Mouse (Mus musculus) liver, embryonic 14.5 days (tissue): ENCODE data around the gene Rsph9. TPM values are rescaled to one million over a fixed set of nuclear protein-coding genes. Genes with fewer than 3 reads are reported as not detected.

Experiments
- ATAC-seq: fragments of 200-750 bp; cut with Nextera tagmentation; 2 replicates; pipeline ENCODE4 v1.8.0; 2017; ENCODE audit warnings: moderate number of reproducible peaks, mild to moderate bottlenecking, moderate library complexity; ENCODE audit not compliant: insufficient read depth
- DNase-seq, 3 experiments: peaks; one replicate each; pipeline ENCODE4 v3.0.0-alpha.2; 2012 to 2013; ENCODE audit warnings: low read depth in 3 of 3, low spot score in 3 of 3
- H3K27ac ChIP-seq: fragments of 300-500 bp; sonication (generic); 2 replicates; pipeline ENCODE4 v1.5.1; 2014; ENCODE audit warnings: moderate library complexity, mild to moderate bottlenecking, control low read depth, inconsistent platforms
- H3K27me3 ChIP-seq: fragments of 300-500 bp; sonication (generic); 2 replicates; pipeline ENCODE4 v1.6.1; 2014; ENCODE audit warnings: mild to moderate bottlenecking, low read length, moderate library complexity; ENCODE audit not compliant: control insufficient read depth, insufficient read depth
- H3K36me3 ChIP-seq: fragments of 300-500 bp; sonication (generic); replicated peaks from 2 replicates; pipeline ENCODE4 v1.6.1; 2014; ENCODE audit warnings: low read depth; ENCODE audit not compliant: control insufficient read depth, insufficient read depth
- H3K4me1 ChIP-seq, 2 experiments: fragments of 200-500 bp in 1 of 2; fragments of 300-500 bp in 1 of 2; sonication (generic) in 1 of 2; replicated peaks; 2 replicates each; pipeline ENCODE4 v1.6.1; 2012 to 2014; ENCODE audit warnings: antibody characterized with exemption in 1 of 2, inconsistent platforms in 1 of 2, low read length in 1 of 2; ENCODE audit not compliant: control insufficient read depth in 2 of 2, insufficient read depth in 2 of 2
- H3K4me2 ChIP-seq: fragments of 300-500 bp; sonication (generic); 2 replicates; pipeline ENCODE4 v1.6.1; 2014; ENCODE audit warnings: low read depth, mild to moderate bottlenecking, control low read depth, moderate library complexity
- H3K4me3 ChIP-seq, 2 experiments: fragments of 200-500 bp in 1 of 2; fragments of 300-500 bp in 1 of 2; sonication (generic) in 1 of 2; 2 replicates each; pipeline ENCODE4 v1.5.1; 2012 to 2014; ENCODE audit warnings: low read depth in 2 of 2, low read length in 2 of 2, mild to moderate bottlenecking in 2 of 2, control low read depth in 1 of 2, inconsistent platforms in 1 of 2, moderate library complexity in 1 of 2; ENCODE audit not compliant: insufficient read depth in 1 of 2
- H3K9ac ChIP-seq: fragments of 300-500 bp; sonication (generic); replicated peaks from 2 replicates; pipeline ENCODE4 v1.6.1; 2014; ENCODE audit warnings: mild to moderate bottlenecking, control low read depth, moderate library complexity
- H3K9me3 ChIP-seq: fragments of 300-500 bp; sonication (generic); 2 replicates; pipeline ENCODE4 v1.6.1; 2016; ENCODE audit warnings: low read length, mixed read lengths; ENCODE audit not compliant: control insufficient read depth
- CTCF ChIP-seq: IDR thresholded peaks from 2 replicates; pipeline ENCODE4 v1.5.1; 2016; ENCODE audit warnings: antibody characterized with exemption, low read depth, control low read depth
- EP300 ChIP-seq: IDR thresholded peaks from 2 replicates; pipeline ENCODE4 v1.6.1; 2016; ENCODE audit warnings: antibody characterized with exemption, low read depth
- WGBS: fragments of 180-500 bp; shearing (Covaris S2); extraction: QIAGEN DNeasy Blood & Tissue Kit; methylation state at CpG from one replicate; pipeline ENCODE4 v1.1.7; 2014; ENCODE audit not compliant: insufficient replicate concordance; 5-methylcytosine and 5-hydroxymethylcytosine counted together
- polyA plus RNA-seq, 2 experiments: library from polyadenylated mRNA; depleted of rRNA in 1 of 2; stranded (reverse) in 1 of 2; unstranded in 1 of 2; fragments of >200 nt; fragmentation: Nextera tagmentation in 1 of 2; extraction: Ambion mirVana in 1 of 2; gene quantifications; 2 replicates each; pipeline versions ENCODE4 v1.2.1 to v1.2.3; 2012 to 2014

The Rsph9 gene
- polyA plus RNA-seq, 2 experiments = 0.63 to 0.71 TPM

DNA sequence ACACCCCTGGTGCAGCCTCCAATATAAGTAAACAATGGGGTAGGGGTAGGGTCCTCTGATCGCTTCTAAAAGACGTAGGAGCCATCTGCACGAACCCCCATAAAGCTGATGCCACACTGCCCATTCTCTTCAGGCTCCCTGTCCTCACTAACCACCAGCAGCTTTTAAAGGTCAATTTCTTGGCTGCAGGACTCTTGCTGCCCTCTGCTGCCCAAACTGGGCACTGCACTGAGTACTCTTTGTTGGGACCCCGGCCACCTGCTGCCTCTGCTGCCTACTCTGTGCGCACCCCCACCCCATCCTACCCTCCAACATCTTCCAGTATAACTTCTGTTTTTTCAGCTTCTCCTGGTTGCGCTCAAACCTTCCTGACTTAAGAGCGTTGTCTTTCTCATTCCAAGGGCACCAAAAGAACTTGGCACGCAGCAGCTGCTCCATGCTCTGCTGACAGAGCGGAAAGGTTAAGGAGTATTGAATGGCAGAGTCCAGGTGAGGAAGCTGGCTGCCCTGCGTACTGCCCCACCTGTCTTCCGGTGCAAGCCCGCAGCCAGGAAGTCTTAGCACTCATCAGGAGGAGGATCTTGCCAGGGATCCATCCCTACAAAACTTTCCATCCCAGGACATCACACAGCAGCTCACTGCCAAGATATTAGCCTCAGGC lies 11.8 kb downstream of the Rsph9 start:
- peaks cover 5% of the 10 kb centered on the region for H3K36me3 ChIP-seq
- DNase-seq = no peak
- ATAC-seq = no peak
- H3K9ac ChIP-seq = no peak overlapping the region
- no peaks in the 10 kb centered on the region for H3K27me3 ChIP-seq
- 0 out of 4 replicates have a peak, but pooled peaks cover 0 to 4% of the 10 kb centered on the region in 2 experiments for H3K4me1 ChIP-seq
- H3K9me3 ChIP-seq = no peaks in the 10 kb centered on the region
- H3K4me2 ChIP-seq = no peak overlapping the region
- no peak overlapping the region for H3K27ac ChIP-seq
- WGBS = 16% methylated on average over 12 of the region's 12 CpGs
- TF ChIP-seq CTCF (peak; percentile 95), EP300 (no peak)
- no peak overlapping the region for H3K4me3 ChIP-seq

DNA sequence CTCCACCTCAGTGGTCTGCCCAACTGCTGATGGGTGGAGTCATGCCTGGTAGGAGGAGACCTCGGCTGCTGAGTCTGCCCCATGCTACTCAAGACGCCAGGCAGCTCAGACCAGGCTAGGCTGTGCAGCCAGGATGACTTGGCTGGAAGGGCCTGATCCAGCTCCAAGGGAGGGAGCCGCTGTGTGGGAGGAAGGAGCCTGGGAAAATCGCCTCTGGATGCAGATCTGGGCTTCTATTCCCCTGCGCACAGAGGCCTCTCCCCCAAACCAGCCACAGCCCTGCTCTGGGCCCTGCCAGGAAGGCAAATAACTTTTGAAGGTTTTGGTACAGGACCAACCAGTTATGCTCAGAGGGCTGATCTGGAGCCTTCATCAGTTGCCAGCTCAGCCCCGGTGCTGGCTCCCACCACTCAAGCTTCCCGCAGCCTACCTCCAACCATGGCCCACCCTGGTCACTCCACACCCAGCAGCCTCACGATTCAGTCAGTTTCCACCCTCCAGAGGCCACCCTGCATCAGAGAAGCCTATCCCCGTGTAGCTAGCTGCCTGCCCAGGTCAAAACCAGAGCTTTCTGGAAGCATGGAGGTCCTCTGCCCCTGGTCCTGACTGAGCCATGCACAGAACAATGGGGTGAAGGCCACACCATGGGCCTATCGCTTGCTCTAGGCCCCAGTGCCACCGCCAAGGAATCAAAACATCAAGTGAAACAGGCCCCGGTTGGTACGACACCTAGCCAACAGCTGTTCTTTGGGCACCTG lies 14.1 kb downstream of the Rsph9 start:
- Histone ChIP-seq H3K9ac (no peak overlapping the region), H3K27ac (no peak overlapping the region), H3K4me3 (no peak overlapping the region), H3K36me3 (peaks cover 12% of the 10 kb centered on the region), H3K9me3 (no peaks in the 10 kb centered on the region), H3K4me2 (no peak overlapping the region), H3K27me3 (no peaks in the 10 kb centered on the region), H3K4me1 (0 out of 4 replicates have a peak, but pooled peaks cover 0 to 4% of the 10 kb centered on the region in 2 experiments)
- TF ChIP-seq CTCF (no peak), EP300 (no peak)
- ATAC-seq (no peak), DNase-seq (no peak)
- WGBS = 67% methylated on average over 13 of the region's 13 CpGs

DNA sequence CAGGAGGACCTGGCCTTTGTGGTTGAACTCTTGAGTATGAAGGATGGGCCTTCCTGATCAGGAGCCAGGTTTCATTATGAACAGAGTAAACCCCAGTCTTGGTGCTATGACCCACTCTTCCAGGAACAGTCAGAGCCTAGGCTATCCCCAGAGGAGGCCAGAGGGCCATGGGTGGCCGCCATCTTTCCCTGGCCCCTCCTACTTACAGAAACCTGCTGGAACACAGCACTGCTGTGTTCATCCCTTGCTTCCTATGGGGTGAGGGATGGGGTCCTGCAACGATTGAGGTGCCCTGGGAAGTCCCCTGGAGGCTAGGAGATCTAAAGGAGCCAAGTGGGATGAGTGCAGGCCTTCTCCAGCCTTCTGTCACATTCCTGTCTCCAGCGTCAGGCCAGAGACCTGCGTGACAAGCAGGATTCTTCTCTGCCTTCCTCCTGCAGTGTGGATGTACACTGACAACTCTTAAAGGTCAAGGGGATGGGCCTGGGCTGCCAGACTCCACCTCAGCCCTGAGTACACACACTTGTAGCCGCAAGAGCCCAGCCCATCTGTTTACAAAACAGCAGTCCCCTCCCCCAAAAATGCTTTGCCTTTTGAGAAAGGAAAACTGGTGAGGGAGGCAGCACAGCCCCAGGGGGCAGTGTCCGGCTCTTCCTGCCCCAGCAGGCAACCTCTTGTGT lies 16.1 kb downstream of the Rsph9 start:
- TF ChIP-seq EP300 (no peak), CTCF (no peak)
- peaks cover 17% of the 10 kb centered on the region for H3K36me3 ChIP-seq
- H3K4me1 ChIP-seq = 0 out of 4 replicates have a peak, but pooled peaks cover 0 to 4% of the 10 kb centered on the region in 2 experiments
- ATAC-seq = no peak
- no peak overlapping the region for H3K9ac ChIP-seq
- no peak for DNase-seq
- H3K27ac ChIP-seq = no peak overlapping the region
- 76% methylated on average over 6 of the region's 6 CpGs for WGBS
- no peaks in the 10 kb centered on the region for H3K27me3 ChIP-seq
- H3K4me3 ChIP-seq = no peak overlapping the region
- H3K4me2 ChIP-seq = no peak overlapping the region
- H3K9me3 ChIP-seq = no peaks in the 10 kb centered on the region

DNA sequence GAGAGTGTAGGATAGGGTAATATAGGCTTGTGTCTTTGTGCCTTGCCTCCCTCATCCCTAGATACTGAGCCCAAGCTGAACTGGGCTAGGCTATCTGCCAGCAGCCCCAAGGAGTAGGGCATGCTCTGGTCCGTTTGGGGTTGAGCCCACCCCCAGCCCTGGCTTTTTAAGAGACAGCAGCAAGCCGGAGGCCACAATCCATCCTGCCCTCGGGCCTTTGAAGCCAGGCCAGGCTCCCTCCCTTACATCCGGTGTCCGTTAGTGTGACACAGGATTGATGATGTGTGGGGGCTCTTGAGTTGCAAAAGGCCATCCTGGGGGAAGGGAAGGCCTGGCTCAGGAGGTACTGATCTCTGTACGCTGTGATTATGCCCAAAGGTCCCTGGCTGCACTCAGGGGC lies 17.4 kb downstream of the Rsph9 start:
- 74% methylated on average over 6 of the region's 6 CpGs for WGBS
- TF ChIP-seq CTCF = no peak
- no peak for TF ChIP-seq EP300
- ATAC-seq (no peak), DNase-seq (no peak)
- Histone ChIP-seq H3K36me3 (peaks cover 20% of the 10 kb centered on the region), H3K4me1 (no peaks in the 10 kb centered on the region), H3K27me3 (no peaks in the 10 kb centered on the region), H3K9me3 (no peaks in the 10 kb centered on the region), H3K27ac (no peak overlapping the region), H3K4me3 (no peak overlapping the region), H3K4me2 (no peak overlapping the region), H3K9ac (no peak overlapping the region)
